Mouse (Mus musculus) MEL (cell line): Measurements from ENCODE around the gene Setd5. TPM values are rescaled to one million over a fixed set of nuclear protein-coding genes. Genes with fewer than 3 reads are reported as not detected.

Source experiments
- DNase-seq: peaks from one replicate; pipeline ENCODE4 v3.0.0; 2011; ENCODE audit warnings: low read depth, low spot score
- H3K27ac ChIP-seq: 2 replicates; pipeline ENCODE4 v1.5.1; 2012; ENCODE audit warnings: low read depth, mild to moderate bottlenecking, control low read depth, low read length, moderate library complexity; ENCODE audit not compliant: control insufficient read depth
- H3K27me3 ChIP-seq, 2 experiments: fragments of 150-350 bp in 1 of 2; sonication (generic) in 1 of 2; 2 replicates each; pipeline ENCODE4 v1.6.1; 2012; ENCODE audit warnings: low read length in 2 of 2, mild to moderate bottlenecking in 2 of 2, improper control_type of control experiment in 1 of 2, moderate library complexity in 1 of 2; ENCODE audit not compliant: insufficient read depth in 2 of 2, control insufficient read depth in 1 of 2
- H3K36me3 ChIP-seq, 2 experiments: 2 replicates each; pipeline ENCODE4 v1.6.1; 2012 to 2014; ENCODE audit warnings: low read length in 2 of 2, improper control_type of control experiment in 1 of 2, inconsistent platforms in 1 of 2, mild to moderate bottlenecking in 1 of 2; ENCODE audit not compliant: insufficient read depth in 2 of 2, control insufficient read depth in 1 of 2
- H3K4me1 ChIP-seq, 2 experiments: fragments of 150-350 bp in 1 of 2; sonication (generic) in 1 of 2; 2 replicates each; pipeline ENCODE4 v1.6.1; 2012; ENCODE audit warnings: low read length in 2 of 2, improper control_type of control experiment in 1 of 2, mild to moderate bottlenecking in 1 of 2; ENCODE audit not compliant: insufficient read depth in 2 of 2, control insufficient read depth in 1 of 2
- H3K4me3 ChIP-seq, 2 experiments: fragments of 150-350 bp in 1 of 2; sonication (generic) in 1 of 2; 2 replicates each; pipeline ENCODE4 v1.5.1; 2012; ENCODE audit warnings: low read depth in 2 of 2, low read length in 2 of 2, mild to moderate bottlenecking in 2 of 2, moderate library complexity in 2 of 2, control low read depth in 1 of 2, improper control_type of control experiment in 1 of 2; ENCODE audit not compliant: control insufficient read depth in 1 of 2, insufficient read depth in 1 of 2
- H3K79me2 ChIP-seq: 2 replicates; pipeline ENCODE4 v1.6.1; 2012; ENCODE audit warnings: mild to moderate bottlenecking, low read length, moderate library complexity; ENCODE audit not compliant: control insufficient read depth, poor library complexity, insufficient read depth
- H3K9ac ChIP-seq: 2 replicates; pipeline ENCODE4 v1.6.1; 2012; ENCODE audit warnings: low read depth, mild to moderate bottlenecking, control low read depth, low read length, moderate library complexity; ENCODE audit not compliant: control insufficient read depth, poor library complexity, severe bottlenecking
- H3K9me3 ChIP-seq: fragments of 150-350 bp; sonication (generic); replicated peaks from 2 replicates; pipeline ENCODE4 v1.6.1; 2012; ENCODE audit warnings: mild to moderate bottlenecking, low read length, improper control_type of control experiment, moderate library complexity; ENCODE audit not compliant: insufficient read depth
- CTCF ChIP-seq, 3 experiments: IDR thresholded peaks in 2 of 3; conservative IDR thresholded peaks in 1 of 3; 2 replicates each; pipeline ENCODE4 v1.5.1; 2011 to 2012; ENCODE audit warnings: low read length in 3 of 3, low read depth in 2 of 3, mild to moderate bottlenecking in 2 of 3, improper control_type of control experiment in 1 of 3, inconsistent platforms in 1 of 3, mixed read lengths in 1 of 3, moderate library complexity in 1 of 3; ENCODE audit not compliant: control insufficient read depth in 1 of 3, insufficient read depth in 1 of 3, poor library complexity in 1 of 3, severe bottlenecking in 1 of 3
- E2F4 ChIP-seq: IDR thresholded peaks from 2 replicates; pipeline ENCODE4 v1.6.1; 2011; ENCODE audit warnings: low read depth, low read length, improper control_type of control experiment, borderline replicate concordance
- ELF1 ChIP-seq: IDR thresholded peaks from 2 replicates; pipeline ENCODE4 v1.6.1; 2014; ENCODE audit warnings: low read depth, mild to moderate bottlenecking, inconsistent platforms, low read length, improper control_type of control experiment, moderate library complexity
- ETS1 ChIP-seq: IDR thresholded peaks from 2 replicates; pipeline ENCODE4 v1.6.1; 2012; ENCODE audit warnings: low read depth, mild to moderate bottlenecking, inconsistent platforms, low read length, improper control_type of control experiment, moderate library complexity
- GABPA ChIP-seq: IDR thresholded peaks from 2 replicates; pipeline ENCODE4 v1.6.1; 2012; ENCODE audit warnings: low read depth, mild to moderate bottlenecking, inconsistent platforms, low read length, improper control_type of control experiment, moderate library complexity
- GATA1 ChIP-seq: IDR thresholded peaks from 2 replicates; pipeline ENCODE4 v1.6.1; 2011; ENCODE audit warnings: low read depth, low read length, improper control_type of control experiment
- HCFC1 ChIP-seq: IDR thresholded peaks from 2 replicates; pipeline ENCODE4 v1.6.1; 2012; ENCODE audit warnings: low read depth, mild to moderate bottlenecking, inconsistent platforms, low read length, improper control_type of control experiment, moderate library complexity
- JUND ChIP-seq: IDR thresholded peaks from 2 replicates; pipeline ENCODE4 v1.6.1; 2011; ENCODE audit warnings: low read depth, mild to moderate bottlenecking, improper control_type of control experiment, low read length
- KAT2A ChIP-seq: conservative IDR thresholded peaks from 2 replicates; pipeline ENCODE4 v1.6.1; 2012; ENCODE audit warnings: low read depth, low read length, improper control_type of control experiment, inconsistent platforms
- MAFK ChIP-seq: IDR thresholded peaks from 2 replicates; pipeline ENCODE4 v1.6.1; 2011; ENCODE audit warnings: low read depth, mild to moderate bottlenecking, low read length, improper control_type of control experiment, borderline replicate concordance
- MAZ ChIP-seq: IDR thresholded peaks from 2 replicates; pipeline ENCODE4 v1.6.1; 2012; ENCODE audit warnings: low read depth, mild to moderate bottlenecking, inconsistent platforms, low read length, improper control_type of control experiment
- MYC ChIP-seq: IDR thresholded peaks from 2 replicates; pipeline ENCODE4 v1.6.1; 2011; ENCODE audit warnings: low read depth, mild to moderate bottlenecking, low read length, improper control_type of control experiment, moderate library complexity
- POLR2A ChIP-seq, 2 experiments: IDR thresholded peaks; 2 replicates each; pipeline ENCODE4 v1.6.1; 2011 to 2012; ENCODE audit warnings: low read length in 2 of 2, mild to moderate bottlenecking in 2 of 2, control low read depth in 1 of 2, improper control_type of control experiment in 1 of 2, low read depth in 1 of 2, moderate library complexity in 1 of 2; ENCODE audit not compliant: control insufficient read depth in 1 of 2, insufficient read depth in 1 of 2, poor library complexity in 1 of 2
- POLR2AphosphoS2 ChIP-seq: IDR thresholded peaks from 2 replicates; pipeline ENCODE4 v1.6.1; 2011; ENCODE audit warnings: low read length, improper control_type of control experiment
- POLR2AphosphoS5 ChIP-seq: IDR thresholded peaks from 2 replicates; pipeline ENCODE4 v1.6.1; 2012; ENCODE audit warnings: low read depth, borderline replicate concordance, mild to moderate bottlenecking, inconsistent platforms, low read length, moderate library complexity, mixed read lengths
- RAD21 ChIP-seq: IDR thresholded peaks from 2 replicates; pipeline ENCODE4 v1.6.1; 2011; ENCODE audit warnings: mild to moderate bottlenecking, low read depth, low read length, improper control_type of control experiment
- SIN3A ChIP-seq: IDR thresholded peaks from 2 replicates; pipeline ENCODE4 v1.6.1; 2012; ENCODE audit warnings: low read length, improper control_type of control experiment, inconsistent platforms
- ZC3H11A ChIP-seq: IDR thresholded peaks from 2 replicates; pipeline ENCODE4 v1.6.1; 2012; ENCODE audit warnings: low read depth, mild to moderate bottlenecking, inconsistent platforms, low read length, improper control_type of control experiment
- ZKSCAN1 ChIP-seq: IDR thresholded peaks from 2 replicates; pipeline ENCODE4 v1.6.1; 2012; ENCODE audit warnings: low read depth, mild to moderate bottlenecking, inconsistent platforms, low read length, improper control_type of control experiment, moderate library complexity
- polyA plus RNA-seq, 2 experiments: library from polyadenylated mRNA; stranded (reverse) in 1 of 2; unstranded in 1 of 2; fragments of >175 nt in 1 of 2; fragments of >200 nt in 1 of 2; gene quantifications; 2 replicates each; pipeline versions ENCODE4 v1.2.1 to v1.2.4; 2012; ENCODE audit warnings: low replicate concordance in 2 of 2, low read depth in 1 of 2; ENCODE audit not compliant: insufficient read length in 2 of 2, insufficient read depth in 1 of 2, missing spikeins in 1 of 2
- total RNA-seq: library from RNA; depleted of rRNA; stranded (reverse); fragments of 300-350 nt; gene quantifications from 2 replicates; pipeline ENCODE4 v1.2.3, GENCODE M21; 2012

Setd5 gene
- total and polyA plus RNA-seq, 3 experiments, result 43.5 to 185 (median 80.2) TPM

GRCm38 (mm10) chr6:113169852-113170251 lies 92.7 kb downstream of the Setd5 start:
- no peaks in the 10 kb centered on the region for H3K27me3 ChIP-seq
- H3K4me1 ChIP-seq, result peaks cover 3 to 11% of the 10 kb centered on the region in 2 experiments; a peak in 3 of 4 replicates
- peaks cover 0 to 3% of the 10 kb centered on the region in 2 experiments; a peak in 2 of 4 replicates for H3K36me3 ChIP-seq
- H3K9me3 ChIP-seq, result no peaks in the 10 kb centered on the region
- TF ChIP-seq POLR2A (IDR thresholded peaks at IDR 0.05; ENCODE audit: control insufficient read depth in 1 of 2, insufficient read depth in 1 of 2, low read depth in 1 of 2, low read length in 2 of 2, poor library complexity in 1 of 2) (no peak), ZKSCAN1 (no peak), E2F4 (no peak), CTCF (IDR thresholded peaks at IDR 0.05 in 2 of 3, conservative IDR thresholded peaks at IDR 0.05 in 1 of 3; ENCODE audit: control insufficient read depth in 1 of 3, insufficient read depth in 1 of 3, low read depth in 2 of 3, low read length in 3 of 3, poor library complexity in 1 of 3, severe bottlenecking in 1 of 3) (no peak), POLR2AphosphoS5 (no peak), GATA1 (no peak), MAFK (no peak), MAZ (no peak), ELF1 (no peak), KAT2A (no peak), ETS1 (no peak)
- TF ChIP-seq, all 39 proteins: peak for 0
- Histone ChIP-seq H3K79me2 (no peaks in the 10 kb centered on the region), H3K9ac (no peak overlapping the region), H3K4me3 (no peak overlapping the region), H3K27ac (no peak overlapping the region)
- DNase-seq, result no peak

DNA sequence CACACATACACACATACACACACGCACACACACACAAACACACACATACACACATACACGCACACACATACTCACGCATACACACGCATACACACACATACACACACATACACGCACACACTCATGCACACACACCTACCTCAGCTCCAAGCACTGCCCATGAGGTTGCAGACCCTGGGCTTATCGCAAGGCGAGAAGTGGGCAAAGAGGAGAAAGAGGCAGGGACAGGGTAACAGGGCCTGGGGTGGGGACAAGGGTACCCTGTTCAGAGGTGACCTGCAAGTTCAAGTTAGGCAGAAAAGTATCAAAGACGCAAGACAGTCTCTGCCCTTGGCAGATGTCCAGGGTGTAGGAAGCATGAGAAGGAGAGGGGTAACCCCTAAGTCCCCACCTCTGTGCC lies 93.5 kb downstream of the Setd5 start:
- Histone ChIP-seq H3K4me3 (no peak overlapping the region), H3K9ac (no peak overlapping the region), H3K27ac (no peak overlapping the region), H3K27me3 (no peaks in the 10 kb centered on the region), H3K79me2 (no peaks in the 10 kb centered on the region), H3K36me3 (peaks cover 0 to 3% of the 10 kb centered on the region in 2 experiments; a peak in 2 of 4 replicates), H3K4me1 (peaks cover 3 to 11% of the 10 kb centered on the region in 2 experiments; a peak in 3 of 4 replicates), H3K9me3 (no peaks in the 10 kb centered on the region)
- TF ChIP-seq HCFC1 (no peak), JUND (no peak), RAD21 (no peak), POLR2AphosphoS5 (no peak), MAZ (no peak), GATA1 (no peak), SIN3A (no peak)
- no peak for DNase-seq

- Histone ChIP-seq H3K27me3 (no peaks in the 10 kb centered on the region), H3K27ac (no peak overlapping the region), H3K79me2 (no peaks in the 10 kb centered on the region), H3K9me3 (no peaks in the 10 kb centered on the region), H3K9ac (no peak overlapping the region), H3K4me1 (0 out of 4 replicates have a peak, but pooled peaks cover 0 to 5% of the 10 kb centered on the region in 2 experiments), H3K4me3 (no peak overlapping the region), H3K36me3 (no peaks in the 10 kb centered on the region; a peak in 1 of 4 replicates)
- DNase-seq, result no peak
- no peak for TF ChIP-seq POLR2AphosphoS2
- no peak for TF ChIP-seq ZKSCAN1
- TF ChIP-seq ZC3H11A, result no peak
- TF ChIP-seq HCFC1, result no peak
- TF ChIP-seq GABPA, result no peak
- no peak for TF ChIP-seq MYC
Observed at GRCm38 (mm10) chr6:113172011-113172410, 94.8 kb downstream of the Setd5 start.
